Mouse (Mus musculus) bone marrow macrophage, adult 2 months (primary cell): ENCODE data around the gene Neu3.

Experiments
- CTCF ChIP-seq: IDR thresholded peaks from 2 replicates; pipeline ENCODE4 v1.5.1; 2012; ENCODE audit warnings: low read depth, mild to moderate bottlenecking, low read length, moderate library complexity
- POLR2A ChIP-seq: IDR thresholded peaks from 2 replicates; pipeline ENCODE4 v1.6.1; 2012; ENCODE audit warnings: mild to moderate bottlenecking, low read depth, low read length, borderline replicate concordance

DNA sequence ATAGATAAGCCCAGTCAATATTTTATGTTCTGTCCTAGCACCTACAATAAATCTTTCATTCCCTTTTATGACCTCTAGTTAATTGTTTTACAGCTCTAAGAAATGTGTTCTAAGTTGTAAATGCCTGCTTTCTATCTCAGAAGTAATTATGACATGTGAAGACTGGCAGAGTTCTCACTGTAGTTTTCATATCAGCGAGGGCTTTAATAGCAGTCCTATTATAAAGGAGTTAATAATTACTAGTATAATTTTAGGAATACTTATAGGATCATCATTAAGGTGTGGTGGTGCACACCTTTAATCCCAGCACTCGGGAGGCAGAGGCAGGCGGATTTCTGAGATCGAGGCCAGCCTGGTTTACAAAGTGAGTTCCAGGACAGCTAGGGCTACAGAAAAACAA is 16.6 kb downstream of the Neu3 start:
- TF ChIP-seq POLR2A (no peak), CTCF (no peak)
